Mouse (Mus musculus) adrenal gland, postnatal 4 days (tissue): Measurements from ENCODE around the gene Olfr311. TPM values are rescaled to one million over a fixed set of nuclear protein-coding genes. Genes with fewer than 3 reads are reported as not detected.
"Not testable (repeated sequence)": the region's sequence is repeated elsewhere in the genome, so short reads cannot be mapped to it uniquely, and the experiment has no call there.

Experiments used
- DNase-seq, 2 experiments: peaks; one replicate each; pipeline ENCODE4 v3.0.0; 2021 to 2022; ENCODE audit warnings: low spot score in 2 of 2, mixed read lengths in 2 of 2
- long read RNA-seq, 2 experiments: library from polyadenylated mRNA; stranded (forward); transcript quantifications; one replicate each; pipeline ENCODE4 v2.0.0; 2021
- total RNA-seq, 2 experiments: library from RNA; stranded (reverse); gene quantifications; 2 replicates each; pipeline ENCODE4 v1.2.3; 2021

Olfr311 gene
- total RNA-seq, result not detected
- long read RNA-seq, experiment 1, result 0 reads
- long read RNA-seq, experiment 2, result 0 reads

DNA sequence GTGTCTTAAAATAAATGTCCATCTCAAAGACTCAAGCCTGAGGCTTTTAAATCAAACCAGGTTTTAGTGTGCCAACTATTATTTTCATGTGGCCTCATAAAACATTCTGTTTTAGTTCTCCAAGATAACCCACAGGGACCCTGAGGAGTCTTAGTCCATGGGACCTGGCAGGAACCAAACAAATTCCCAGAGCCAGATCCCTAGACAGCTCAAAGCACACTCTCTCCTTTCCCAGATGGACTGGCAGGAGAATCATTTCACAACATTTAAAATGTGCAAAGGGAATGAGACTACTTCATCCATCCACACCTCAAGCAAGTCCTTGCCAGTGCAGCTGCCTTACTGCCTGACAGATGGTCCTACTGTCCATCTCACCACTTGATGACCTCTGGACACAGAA, at the start of gene Olfr311:
Gene Olfr311, plus strand, starts transcription at position 301 of the 400 bp plus-strand sequence.
- not testable (repeated sequence) for DNase-seq

GRCm38 (mm10) chr11:58789532-58789931, 49.5 kb upstream of the Olfr311 start:
- DNase-seq, result no peak

DNA sequence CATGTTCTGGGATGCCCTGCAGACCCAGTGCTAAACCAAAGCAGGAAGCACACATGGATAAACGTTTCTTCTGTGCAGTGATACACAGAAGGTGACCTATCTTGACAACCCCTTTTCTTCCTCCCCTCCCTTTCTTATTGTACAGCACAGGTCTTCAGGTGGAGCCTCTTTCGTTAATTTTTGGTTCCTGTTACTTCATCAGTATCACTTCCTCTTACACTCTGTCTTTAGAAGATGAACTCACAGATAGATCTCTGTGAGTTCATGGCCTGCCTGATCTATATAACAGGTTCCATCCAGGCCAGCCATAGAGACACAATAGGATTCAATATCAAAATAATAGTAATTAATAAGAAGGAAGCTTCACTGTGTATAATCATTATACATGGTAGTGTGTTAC, 49.0 kb upstream of the Olfr311 start:
- no peak for DNase-seq

DNA sequence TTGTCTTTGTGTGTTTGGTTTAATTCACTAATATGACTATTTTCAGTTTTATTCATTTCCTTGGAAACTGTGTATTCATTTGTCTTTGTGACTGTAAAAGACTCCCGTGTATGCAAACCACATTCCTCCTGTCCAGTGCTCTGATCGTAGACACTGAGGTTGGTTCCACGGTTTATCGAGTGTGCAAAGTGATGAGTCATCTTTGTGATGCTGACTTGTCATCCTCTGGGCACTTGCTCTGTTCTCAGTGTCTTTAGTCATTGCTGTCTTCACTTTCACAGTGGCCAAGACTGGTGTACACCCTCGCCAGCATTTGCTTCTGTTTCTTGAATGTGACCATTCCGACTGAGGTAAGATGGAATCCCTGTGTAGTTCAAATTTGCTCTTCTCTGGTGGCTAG, 48.4 kb upstream of the Olfr311 start:
- no peak for DNase-seq

DNA sequence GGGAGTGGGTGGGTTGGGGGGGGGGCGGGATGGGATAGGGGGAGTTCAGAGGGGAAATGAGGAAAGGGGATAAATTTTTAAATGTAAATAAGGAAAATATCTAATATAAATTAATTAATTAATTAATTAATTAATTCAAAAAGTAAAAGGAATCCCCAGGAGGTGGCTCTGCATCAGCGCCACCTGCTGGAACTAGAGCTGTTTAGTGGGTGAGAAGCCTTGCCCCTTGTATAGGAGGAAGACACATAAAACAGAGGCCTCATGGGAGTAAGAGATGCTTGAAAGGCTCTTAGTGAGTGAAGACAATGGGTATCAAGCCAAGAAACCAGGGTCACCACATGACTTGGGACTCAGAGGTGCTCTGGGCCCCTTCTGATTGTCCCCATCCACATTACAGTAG, 43.2 kb upstream of the Olfr311 start:
- no peak for DNase-seq

GRCm38 (mm10) chr11:58796850-58797249, 42.2 kb upstream of the Olfr311 start:
- DNase-seq, result no peak

GRCm38 (mm10) chr11:58799747-58800146, 39.3 kb upstream of the Olfr311 start:
- no peak for DNase-seq

DNA sequence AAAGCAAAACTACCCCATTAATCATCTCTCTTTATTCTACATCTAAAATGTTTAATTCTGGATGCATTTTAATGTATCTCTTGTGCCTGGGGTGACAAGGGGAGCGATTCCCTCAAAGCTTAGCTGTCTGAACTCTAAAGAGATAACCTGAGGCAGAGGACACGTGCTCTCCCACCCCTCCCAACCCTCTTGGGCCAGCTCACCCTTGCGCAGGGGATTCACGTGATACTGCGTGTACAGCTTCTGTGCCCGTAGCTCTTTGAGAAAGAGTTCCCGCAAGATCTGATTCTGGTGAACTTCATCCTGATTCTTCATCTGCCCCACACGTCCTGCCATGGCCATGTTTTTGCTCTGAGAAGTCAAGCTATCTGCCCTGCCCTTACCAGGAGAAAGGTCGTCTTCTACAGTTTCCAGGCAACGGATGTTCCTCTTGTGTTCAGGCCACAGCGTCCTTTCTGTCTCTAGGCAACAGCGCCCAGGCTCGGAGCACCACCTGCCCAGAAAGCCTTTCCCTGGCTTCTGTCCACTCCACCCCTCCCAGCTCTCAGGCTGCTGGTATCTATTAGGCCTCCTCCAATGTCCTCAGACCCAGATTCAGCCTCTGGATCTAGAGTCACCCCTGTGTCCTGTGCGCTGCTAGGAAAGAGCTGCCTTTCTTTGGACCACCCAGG, 37.4 kb upstream of the Olfr311 start, which contains the start of gene Fam183b:
Gene Fam183b, minus strand, starts transcription at position 403 of the 671 bp plus-strand sequence.
- no peak for DNase-seq

DNA sequence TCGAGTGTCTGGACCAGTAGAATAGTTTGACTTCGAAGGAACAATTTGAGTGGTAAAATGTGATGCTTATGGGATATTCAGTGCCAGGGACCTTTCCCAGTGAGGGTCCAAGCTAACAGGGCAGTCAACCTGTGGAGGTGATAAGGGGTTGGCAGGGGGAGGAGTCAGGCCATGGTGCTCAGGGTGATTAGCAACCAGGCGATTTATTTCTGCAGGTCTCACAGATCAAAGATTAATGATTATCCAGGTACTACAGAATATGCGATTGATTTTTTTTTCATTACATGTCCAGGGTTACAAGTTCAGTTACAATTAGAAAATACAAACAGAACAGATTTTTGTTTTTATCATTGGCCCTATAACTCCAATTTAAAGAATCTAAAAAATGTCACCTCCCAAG, 35.2 kb upstream of the Olfr311 start:
- no peak for DNase-seq

- DNase-seq, result no peak
Measured at GRCm38 (mm10) chr11:58804393-58804792, 34.7 kb upstream of the Olfr311 start.

DNA sequence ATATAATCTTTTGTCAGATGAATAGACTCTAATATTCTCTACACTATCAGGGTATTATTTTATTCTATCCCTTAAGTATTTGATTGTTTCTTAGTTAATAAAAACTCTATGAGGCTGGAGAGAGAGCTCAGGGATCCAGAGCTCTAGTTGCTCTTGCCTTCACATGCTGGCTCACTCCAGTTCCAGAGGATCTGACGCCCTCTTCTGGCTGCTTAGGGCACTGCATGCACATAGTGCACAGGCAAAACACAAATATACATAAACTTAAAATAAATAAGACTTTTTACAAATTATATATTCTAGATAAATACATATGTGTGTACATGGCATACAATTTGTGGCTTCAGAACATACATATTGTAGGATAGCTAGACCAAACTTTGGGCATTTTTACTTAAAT, 27.1 kb upstream of the Olfr311 start:
- DNase-seq, result no peak

GRCm38 (mm10) chr11:58814700-58815099, 24.4 kb upstream of the Olfr311 start, which contains the start of gene Olfr313:
Gene Olfr313, plus strand, starts transcription at chr11:58815000.
- not testable (repeated sequence) for DNase-seq

DNA sequence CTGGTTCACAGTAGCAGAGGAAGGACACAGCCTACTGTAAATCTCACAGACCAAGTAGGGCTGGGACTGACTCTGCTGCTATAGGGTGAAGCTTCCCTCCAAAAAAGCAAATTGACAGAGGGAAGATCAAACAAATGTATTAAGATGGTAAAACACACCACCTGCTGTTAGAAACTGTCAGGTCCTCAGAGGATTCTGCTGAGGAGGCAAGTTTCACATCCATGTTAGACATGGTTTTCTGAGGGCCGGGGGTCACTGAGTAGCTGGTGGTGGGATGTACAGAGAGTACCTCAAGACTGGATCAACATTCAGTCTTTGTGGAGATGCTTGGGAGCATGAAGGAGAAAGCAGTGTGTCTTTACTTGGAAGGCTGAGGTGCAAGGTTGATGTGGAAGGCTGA, 23.4 kb upstream of the Olfr311 start:
- no peak for DNase-seq

DNA sequence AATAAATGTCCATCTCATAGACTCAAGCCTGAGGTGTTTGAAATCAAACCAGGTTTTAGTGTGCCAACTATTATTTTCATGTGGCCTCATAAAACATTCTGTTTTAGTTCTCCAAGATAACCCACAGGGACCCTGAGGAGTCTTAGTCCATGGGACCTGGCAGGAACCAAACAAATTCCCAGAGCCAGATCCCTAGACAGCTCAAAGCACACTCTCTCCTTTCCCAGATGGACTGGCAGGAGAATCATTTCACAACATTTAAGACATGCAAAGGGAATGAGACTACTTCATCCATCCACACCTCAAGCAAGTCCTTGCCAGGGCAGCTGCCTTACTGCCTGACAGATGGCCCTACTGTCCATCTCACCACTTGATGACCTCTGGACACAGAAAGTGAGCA, 10.1 kb upstream of the Olfr311 start, which contains the start of gene Olfr312:
Gene Olfr312, plus strand, starts transcription at position 301 of the 400 bp plus-strand sequence.
- DNase-seq, result not testable (repeated sequence)

GRCm38 (mm10) chr11:58829764-58830163, 9.3 kb upstream of the Olfr311 start:
- no peak for DNase-seq

DNA sequence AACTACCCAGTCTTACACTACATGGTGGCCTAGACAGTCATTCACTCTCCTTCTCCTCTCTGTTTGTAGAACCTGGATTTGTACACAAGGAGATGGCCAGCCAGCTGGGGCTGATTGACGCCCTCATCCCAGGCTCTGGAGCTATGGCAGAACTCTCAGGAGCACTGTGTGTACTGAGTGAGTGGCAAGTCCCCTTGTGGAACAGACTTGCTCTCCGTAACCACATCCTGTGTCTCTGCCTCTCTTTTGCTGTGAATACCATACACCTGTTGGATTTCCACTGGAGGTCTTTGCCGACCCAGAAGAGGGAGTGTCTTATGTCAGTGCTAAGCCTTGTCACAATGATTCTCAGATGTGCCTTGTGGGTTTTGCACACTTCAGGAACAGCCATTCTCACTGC, 6.5 kb upstream of the Olfr311 start:
- not testable (repeated sequence) for DNase-seq

DNA sequence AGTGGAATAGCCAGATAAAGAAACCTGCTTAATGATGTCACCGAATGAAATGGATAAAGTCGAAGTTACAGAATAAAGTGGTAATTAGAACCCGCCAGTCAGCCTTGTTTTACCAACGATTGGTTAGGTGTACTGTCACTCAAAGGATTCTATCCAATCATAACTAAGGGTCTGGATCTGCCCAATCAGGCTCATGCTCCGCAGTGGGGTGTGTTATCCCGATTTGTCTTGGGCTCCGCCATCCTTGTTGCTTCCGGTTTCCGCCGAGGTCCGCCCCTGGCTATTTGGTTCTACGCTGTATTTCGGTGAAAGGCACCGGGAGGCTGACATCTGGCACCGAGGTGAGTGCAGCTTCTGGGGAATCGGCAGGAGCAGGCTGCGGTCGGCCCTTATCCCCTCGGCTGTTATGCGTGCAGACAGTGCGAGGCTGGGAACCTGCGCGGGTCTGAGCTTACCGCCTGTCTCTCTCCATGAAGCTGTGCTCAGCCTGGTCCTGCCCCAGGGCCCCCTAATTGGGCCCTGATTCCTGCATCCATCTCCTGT, 7.9 kb downstream of the Olfr311 start, which contains the start of gene Gm12258:
Gene Gm12258, plus strand, starts transcription at position 240 of the 543 bp plus-strand sequence.
- peak; percentile 24 to 59 for DNase-seq

DNA sequence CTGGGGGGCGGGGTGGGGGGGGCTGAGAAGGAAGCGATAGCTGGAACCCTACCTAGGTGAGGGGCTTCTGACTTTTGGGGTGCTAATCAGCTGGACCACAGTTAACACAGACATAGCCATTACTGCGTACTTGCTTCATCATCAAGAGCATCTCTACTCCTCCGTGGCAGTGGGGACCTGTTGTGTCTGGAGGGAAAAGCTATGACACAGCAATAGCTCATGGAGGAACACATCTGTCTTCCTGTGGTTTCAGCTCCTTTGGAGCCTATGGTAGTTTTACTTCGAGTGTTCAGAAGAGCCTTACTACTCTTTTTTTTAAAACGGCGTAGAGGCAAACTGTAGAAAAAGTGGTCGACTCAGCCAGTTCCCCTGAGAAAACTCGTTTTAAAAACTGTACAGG, 8.6 kb downstream of the Olfr311 start:
- no peak for DNase-seq

GRCm38 (mm10) chr11:58849731-58850130, 10.7 kb downstream of the Olfr311 start:
- no peak for DNase-seq

DNA sequence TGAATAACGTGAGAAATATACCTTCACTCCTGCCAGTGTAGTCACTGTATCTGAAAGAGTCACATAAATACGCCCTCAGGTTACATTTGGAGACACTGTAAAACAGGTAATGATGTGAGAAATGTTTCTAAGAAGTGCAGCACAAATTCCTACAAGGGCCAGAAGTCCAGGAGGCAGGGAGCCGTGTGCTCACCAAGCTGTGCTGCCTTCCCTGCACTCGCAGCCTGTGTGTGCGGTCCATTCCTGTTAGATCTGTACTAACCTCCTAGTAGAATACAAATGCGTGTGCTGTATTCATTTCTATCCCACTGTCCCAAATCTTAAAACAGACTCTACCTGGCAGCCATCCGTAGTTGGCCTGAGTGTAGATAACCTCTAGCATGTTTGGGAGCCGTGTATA, 21.7 kb downstream of the Olfr311 start:
- DNase-seq, result no peak

- peak; percentile 56 to 63 for DNase-seq
Measured at GRCm38 (mm10) chr11:58867039-58867953, 28.2 kb downstream of the Olfr311 start, which contains the start of gene 2810021J22Rik. Gene 2810021J22Rik, plus strand, starts transcription at chr11:58867216.

DNA sequence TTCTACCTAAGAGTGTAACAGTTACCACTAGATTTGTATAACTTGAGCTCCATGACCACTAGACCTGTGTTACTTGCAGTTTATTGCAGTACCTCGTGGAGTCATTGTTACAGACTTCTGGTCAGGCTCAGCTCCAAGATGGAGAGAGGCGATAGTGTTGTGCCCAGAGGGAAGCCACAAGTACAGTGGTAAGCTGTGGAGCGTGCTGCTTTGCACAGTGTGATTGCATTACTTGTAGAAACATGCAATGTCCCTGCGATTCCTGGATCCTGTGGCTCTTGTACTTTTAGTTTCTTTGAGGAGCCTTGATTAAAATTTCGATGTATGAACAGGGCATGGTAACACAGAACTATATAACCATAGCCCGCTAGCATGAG, 28.9 kb downstream of the Olfr311 start:
- DNase-seq, result no peak
